Mouse (Mus musculus): ENCODE data around the gene Faim2. TPM values are rescaled to one million over a fixed set of nuclear protein-coding genes. Genes with fewer than 3 reads are reported as not detected.

Faim2 gene
- polyA plus RNA-seq, 1 experiment from 2014 or later = 0.41 TPM

DNA sequence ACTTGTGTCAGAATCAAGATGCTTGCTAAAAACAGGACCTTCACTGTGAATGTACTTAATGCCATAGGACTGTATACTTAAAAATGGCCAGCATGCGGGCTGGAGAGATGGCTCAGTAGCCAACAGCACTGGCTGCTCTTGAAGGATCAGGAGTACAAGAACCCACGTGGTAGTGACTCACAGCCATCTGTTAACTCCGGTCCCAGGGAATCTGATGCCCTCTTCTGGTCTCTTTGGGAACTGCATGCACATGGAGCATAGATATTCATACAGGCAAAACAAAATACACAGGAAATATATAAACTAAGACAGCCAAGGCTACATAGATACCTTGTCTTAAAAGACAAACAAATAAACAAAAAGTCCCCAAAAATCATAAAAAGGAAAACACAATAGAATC lies 58.9 kb downstream of the Faim2 start:
- H3K4me1 ChIP-seq (replicated peaks; ENCODE audit: control insufficient read depth, insufficient read depth, low read length) = peaks cover 10% of the 10 kb centered on the region
- H3K4me3 ChIP-seq (ENCODE audit: low read depth, low read length) = no peak overlapping the region
- no peak overlapping the region for H3K27ac ChIP-seq (ENCODE audit: low read depth)
- DNase-seq (ENCODE audit: low spot score) (peak; percentile 83), ATAC-seq (replicated peaks; ENCODE audit: low FRiP score, low TSS enrichment, low read depth) (no peak)
- H3K9me3 ChIP-seq (ENCODE audit: control insufficient read depth, low read length) = no peaks in the 10 kb centered on the region
- peaks cover 11% of the 10 kb centered on the region; the same call in 1 of the 2 replicates for H3K36me3 ChIP-seq (ENCODE audit: control insufficient read depth, insufficient read depth, low read length)
- H3K9ac ChIP-seq (ENCODE audit: low read length) = no peak overlapping the region
- no peak overlapping the region for H3K4me2 ChIP-seq (ENCODE audit: low read length)
- no peaks in the 10 kb centered on the region for H3K27me3 ChIP-seq (replicated peaks; ENCODE audit: control insufficient read depth, insufficient read depth, low read length)
- 39% methylated on average over 3 of the region's 3 CpGs for WGBS

DNA sequence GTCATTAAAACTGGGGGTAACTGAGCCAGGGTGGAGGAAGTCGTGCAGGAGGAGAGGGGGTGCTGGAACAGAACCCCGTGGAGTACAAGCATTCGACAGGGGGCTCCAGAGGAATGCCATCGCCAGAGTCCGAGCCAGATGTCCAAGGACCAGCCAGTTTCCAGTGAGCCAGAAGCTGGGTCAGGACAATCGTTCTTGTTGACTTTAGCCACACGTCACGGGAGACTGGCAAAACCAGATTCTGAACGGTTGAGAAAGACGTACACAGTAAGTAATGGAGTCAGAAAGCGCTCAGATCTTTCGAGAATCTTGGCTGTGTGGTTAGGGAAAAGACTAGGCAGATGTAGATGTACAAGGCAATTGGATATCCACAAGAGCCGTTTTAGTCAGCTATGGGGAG lies 64.8 kb downstream of the Faim2 start:
- no peak for ATAC-seq (replicated peaks; ENCODE audit: low FRiP score, low TSS enrichment, low read depth)
- no peak overlapping the region for H3K4me2 ChIP-seq (ENCODE audit: low read length)
- no peak overlapping the region for H3K9ac ChIP-seq (ENCODE audit: low read length)
- no peak overlapping the region for H3K4me3 ChIP-seq (ENCODE audit: low read depth, low read length)
- 61% methylated on average over 13 of the region's 13 CpGs for WGBS
- no peaks in the 10 kb centered on the region for H3K9me3 ChIP-seq (ENCODE audit: control insufficient read depth, low read length)
- H3K36me3 ChIP-seq (ENCODE audit: control insufficient read depth, insufficient read depth, low read length) = no peaks in the 10 kb centered on the region
- no peak overlapping the region for H3K27ac ChIP-seq (ENCODE audit: low read depth)
- no peak for DNase-seq (ENCODE audit: low spot score)
- H3K4me1 ChIP-seq (replicated peaks; ENCODE audit: control insufficient read depth, insufficient read depth, low read length) = peaks cover 6% of the 10 kb centered on the region; the same call in 1 of the 2 replicates
- no peaks in the 10 kb centered on the region for H3K27me3 ChIP-seq (replicated peaks; ENCODE audit: control insufficient read depth, insufficient read depth, low read length)

DNA sequence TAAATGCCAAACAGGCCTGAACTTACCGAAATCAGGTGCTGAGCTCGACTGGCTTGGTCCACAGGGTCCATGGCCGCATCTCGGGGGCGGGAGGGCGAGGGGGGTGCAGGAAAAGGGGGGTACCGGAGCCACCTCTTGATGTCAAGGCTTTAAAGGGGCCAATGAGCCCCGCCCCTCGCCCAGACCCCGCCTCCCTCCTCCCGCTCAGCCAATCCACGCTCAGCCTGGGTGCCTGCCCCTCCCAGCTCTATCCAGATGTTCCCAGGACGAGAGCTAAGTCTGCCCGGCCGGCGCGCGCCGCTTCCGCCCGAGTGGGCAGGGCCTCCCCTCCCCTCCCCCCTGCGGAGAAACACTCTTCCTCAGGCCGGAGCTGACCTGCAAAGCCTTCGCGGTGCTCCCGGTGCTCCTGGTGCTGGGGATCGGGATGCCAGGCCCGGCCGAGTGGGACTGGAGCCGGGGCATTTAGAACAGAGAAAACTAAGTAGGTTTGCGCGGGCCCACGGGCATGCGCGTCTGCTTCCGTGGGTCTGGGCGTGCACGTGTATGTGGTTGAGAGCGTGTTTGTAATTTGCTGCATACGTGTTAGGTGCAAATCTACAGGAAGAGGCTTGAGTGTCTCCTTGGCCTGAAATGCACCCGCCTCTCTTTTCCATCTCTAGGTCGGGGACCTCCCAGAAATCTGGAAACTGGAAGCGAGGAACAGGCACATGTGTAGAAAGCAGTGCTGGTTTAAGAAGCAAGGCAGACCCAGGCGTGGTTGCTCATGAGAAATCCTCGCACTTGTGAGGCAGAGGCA lies 70.2 kb downstream of the Faim2 start, which contains the start of gene Nckap5l:
Gene Nckap5l (minus strand): TSS at position 143 of the 796 bp plus-strand sequence.
- Histone ChIP-seq H3K27ac (ENCODE audit: low read depth) (peak within 1 kb of the TSS; percentile 88), H3K4me2 (ENCODE audit: low read length) (peak within 1 kb of the TSS; percentile 79)

DNA sequence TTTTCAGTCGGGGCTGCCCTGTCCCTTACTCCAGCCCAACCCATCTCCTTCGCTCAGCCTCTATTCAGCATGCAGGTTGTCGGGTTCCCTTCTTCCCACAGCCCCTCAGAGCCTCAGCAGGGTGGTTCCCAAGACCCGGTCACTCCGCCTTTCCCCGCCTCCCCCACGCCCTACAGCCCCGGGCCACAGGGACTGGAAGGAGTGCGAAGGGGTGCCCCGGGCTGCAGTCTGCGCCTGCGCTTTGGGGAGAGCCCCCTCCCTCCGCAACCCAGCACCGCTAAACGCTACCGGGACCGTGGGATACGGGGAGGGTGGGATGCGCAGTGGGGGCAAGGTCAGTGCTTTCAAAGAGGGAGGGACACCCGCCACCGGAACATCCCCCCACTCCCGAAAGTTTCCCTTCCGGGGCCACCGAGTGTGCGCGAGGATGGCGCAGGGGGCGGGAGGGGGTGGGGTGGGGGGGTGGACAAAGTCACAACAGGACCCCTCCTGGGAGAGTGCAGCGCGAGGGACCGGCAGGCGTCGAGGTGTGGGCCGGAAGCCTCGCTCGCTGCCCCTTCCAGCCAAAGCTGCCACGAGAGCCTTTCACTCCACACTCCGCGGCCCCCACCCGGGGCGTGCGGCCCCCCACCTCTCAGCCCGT lies 70.9 kb downstream of the Faim2 start:
- Histone ChIP-seq H3K9me3 (ENCODE audit: control insufficient read depth, low read length) (no peaks in the 10 kb centered on the region), H3K27me3 (replicated peaks; ENCODE audit: control insufficient read depth, insufficient read depth, low read length) (no peaks in the 10 kb centered on the region), H3K9ac (ENCODE audit: low read length) (peak overlapping the region; percentile 73), H3K4me1 (replicated peaks; ENCODE audit: control insufficient read depth, insufficient read depth, low read length) (peaks cover 18% of the 10 kb centered on the region), H3K4me2 (ENCODE audit: low read length) (peak overlapping the region; percentile 79), H3K36me3 (ENCODE audit: control insufficient read depth, insufficient read depth, low read length) (peaks cover 10% of the 10 kb centered on the region; the same call in 1 of the 2 replicates), H3K4me3 (ENCODE audit: low read depth, low read length) (peak overlapping the region; percentile 71), H3K27ac (ENCODE audit: low read depth) (peak overlapping the region; percentile 88)
- ATAC-seq (replicated peaks; ENCODE audit: low FRiP score, low TSS enrichment, low read depth) (peak; percentile 74), DNase-seq (ENCODE audit: low spot score) (peak; percentile 77)
- under 1% methylated on average over 43 of the region's 43 CpGs for WGBS

More for the DNA sequence above, 70.2 kb downstream of the Faim2 start, which contains the start of gene Nckap5l:
- Histone ChIP-seq H3K4me3 (ENCODE audit: low read depth, low read length) (peak within 1 kb of the TSS; percentile 71), H3K9me3 (ENCODE audit: control insufficient read depth, low read length) (no peaks in the 10 kb centered on the region), H3K36me3 (ENCODE audit: control insufficient read depth, insufficient read depth, low read length) (peaks cover 5% of the 10 kb centered on the region; the same call in 1 of the 2 replicates), H3K9ac (ENCODE audit: low read length) (peak within 1 kb of the TSS; percentile 73), H3K27me3 (replicated peaks; ENCODE audit: control insufficient read depth, insufficient read depth, low read length) (no peaks in the 10 kb centered on the region), H3K4me1 (replicated peaks; ENCODE audit: control insufficient read depth, insufficient read depth, low read length) (peaks cover 18% of the 10 kb centered on the region)
- DNase-seq (ENCODE audit: low spot score) (peak; percentile 96), ATAC-seq (replicated peaks; ENCODE audit: low FRiP score, low TSS enrichment, low read depth) (peak; percentile 97)
- WGBS = 1% methylated on average over 43 of the region's 45 CpGs

DNA sequence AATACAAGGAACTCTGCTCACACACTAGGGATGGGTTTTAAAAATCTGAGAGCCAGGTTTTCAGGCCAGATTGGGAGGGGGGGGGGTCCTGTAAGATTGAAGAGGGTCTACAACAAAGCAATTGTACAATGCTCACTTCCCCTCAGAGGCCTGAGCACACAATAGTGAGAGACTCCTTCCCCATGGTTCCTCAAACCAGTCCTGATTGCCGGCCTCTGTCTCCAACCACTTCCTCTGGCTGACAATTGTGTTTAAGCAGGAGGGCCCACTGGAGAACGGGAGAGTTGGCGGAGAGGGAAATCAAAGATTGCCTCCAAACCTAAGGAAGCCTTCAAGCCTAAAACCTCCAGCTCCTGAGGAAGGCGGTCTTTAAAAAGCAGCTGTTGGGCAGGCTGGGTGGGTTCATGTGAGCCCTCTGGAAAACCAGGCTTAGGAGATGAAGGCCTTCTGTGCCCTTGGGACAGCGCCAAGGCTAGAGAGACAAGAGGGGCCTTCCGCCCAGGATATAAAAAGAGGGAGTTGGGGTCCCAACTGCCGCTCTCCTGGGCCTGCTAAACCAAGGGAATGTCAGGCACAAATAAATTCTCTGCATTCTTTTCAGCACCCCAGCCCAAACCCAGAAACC lies 71.5 kb downstream of the Faim2 start:
- peak overlapping the region; percentile 79 for H3K4me2 ChIP-seq (ENCODE audit: low read length)
- H3K27ac ChIP-seq (ENCODE audit: low read depth) = peak overlapping the region; percentile 88
- peaks cover 11% of the 10 kb centered on the region; the same call in 1 of the 2 replicates for H3K36me3 ChIP-seq (ENCODE audit: control insufficient read depth, insufficient read depth, low read length)
- peak overlapping the region; percentile 73 for H3K9ac ChIP-seq (ENCODE audit: low read length)
- no peaks in the 10 kb centered on the region for H3K9me3 ChIP-seq (ENCODE audit: control insufficient read depth, low read length)
- peak overlapping the region; percentile 71 for H3K4me3 ChIP-seq (ENCODE audit: low read depth, low read length)
- no peaks in the 10 kb centered on the region for H3K27me3 ChIP-seq (replicated peaks; ENCODE audit: control insufficient read depth, insufficient read depth, low read length)
- DNase-seq (ENCODE audit: low spot score) (peak; percentile 61), ATAC-seq (replicated peaks; ENCODE audit: low FRiP score, low TSS enrichment, low read depth) (no peak)
- peaks cover 21% of the 10 kb centered on the region for H3K4me1 ChIP-seq (replicated peaks; ENCODE audit: control insufficient read depth, insufficient read depth, low read length)
- 27% methylated on average over 7 of the region's 7 CpGs for WGBS

DNA sequence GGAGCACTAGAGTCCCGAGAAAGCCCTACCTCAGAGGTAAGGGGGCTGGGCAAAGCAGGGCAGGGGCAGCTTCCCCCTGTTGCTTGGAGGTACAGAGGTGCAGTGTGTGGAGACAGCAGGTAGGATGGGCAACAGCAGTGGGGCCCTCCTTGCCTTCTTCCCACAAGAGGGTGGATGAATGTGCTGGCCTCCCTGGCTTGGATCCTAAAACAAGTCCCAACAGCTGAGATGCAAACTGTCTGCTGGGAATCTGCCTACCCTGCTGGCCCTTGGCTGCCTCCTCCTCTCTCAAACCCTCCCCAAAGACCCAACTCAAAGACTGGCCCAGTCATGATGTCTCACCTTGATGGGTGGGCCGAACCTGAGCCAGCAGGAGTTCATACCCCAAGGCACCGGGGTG lies 72.5 kb downstream of the Faim2 start:
- no peak overlapping the region for H3K4me2 ChIP-seq (ENCODE audit: low read length)
- DNase-seq (ENCODE audit: low spot score) (no peak), ATAC-seq (replicated peaks; ENCODE audit: low FRiP score, low TSS enrichment, low read depth) (no peak)
- no peak overlapping the region for H3K4me3 ChIP-seq (ENCODE audit: low read depth, low read length)
- H3K36me3 ChIP-seq (ENCODE audit: control insufficient read depth, insufficient read depth, low read length) = peaks cover 11% of the 10 kb centered on the region; the same call in 1 of the 2 replicates
- H3K9me3 ChIP-seq (ENCODE audit: control insufficient read depth, low read length) = no peaks in the 10 kb centered on the region
- H3K27me3 ChIP-seq (replicated peaks; ENCODE audit: control insufficient read depth, insufficient read depth, low read length) = no peaks in the 10 kb centered on the region
- no peak overlapping the region for H3K9ac ChIP-seq (ENCODE audit: low read length)
- no peak overlapping the region for H3K27ac ChIP-seq (ENCODE audit: low read depth)
- peaks cover 22% of the 10 kb centered on the region for H3K4me1 ChIP-seq (replicated peaks; ENCODE audit: control insufficient read depth, insufficient read depth, low read length)
- 89% methylated on average over 3 of the region's 3 CpGs for WGBS

DNA sequence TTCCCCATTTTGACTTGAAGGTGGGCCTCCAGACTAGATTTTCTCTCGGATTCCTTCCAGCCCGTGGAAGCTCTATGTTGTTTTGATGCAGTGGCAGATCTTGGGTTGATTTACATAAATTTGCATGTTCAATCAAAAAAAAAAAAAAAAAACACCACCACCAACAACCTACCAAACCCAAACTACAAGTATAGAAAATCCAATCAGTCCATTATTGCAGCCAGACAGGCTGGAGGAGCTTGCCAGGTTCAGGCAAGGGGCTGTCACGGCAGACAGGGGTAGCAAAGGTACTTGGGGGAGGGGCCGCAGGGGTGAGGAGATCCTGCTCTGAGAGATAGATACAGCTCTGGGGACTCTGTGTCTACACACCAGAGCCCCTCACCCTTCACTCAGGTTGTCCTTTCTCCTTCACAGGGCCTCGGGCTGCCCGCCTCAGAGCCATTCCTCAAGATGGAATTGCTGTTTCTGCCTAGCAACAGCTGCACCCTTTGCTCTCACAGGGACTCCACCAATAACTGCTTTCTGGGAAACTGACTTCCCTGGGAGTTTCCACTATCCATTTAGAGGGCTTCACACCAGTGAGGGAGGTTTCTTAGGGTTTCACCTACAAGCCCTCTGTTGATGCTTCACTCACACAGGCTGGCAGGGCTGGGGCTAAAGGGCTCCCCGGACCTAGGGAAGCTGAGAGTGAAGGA lies 73.2 kb downstream of the Faim2 start:
- ATAC-seq (replicated peaks; ENCODE audit: low FRiP score, low TSS enrichment, low read depth) = no peak
- Histone ChIP-seq H3K4me3 (ENCODE audit: low read depth, low read length) (no peak overlapping the region), H3K27ac (ENCODE audit: low read depth) (no peak overlapping the region), H3K4me2 (ENCODE audit: low read length) (no peak overlapping the region), H3K27me3 (replicated peaks; ENCODE audit: control insufficient read depth, insufficient read depth, low read length) (no peaks in the 10 kb centered on the region), H3K9ac (ENCODE audit: low read length) (no peak overlapping the region), H3K36me3 (ENCODE audit: control insufficient read depth, insufficient read depth, low read length) (peaks cover 11% of the 10 kb centered on the region; the same call in 1 of the 2 replicates), H3K4me1 (replicated peaks; ENCODE audit: control insufficient read depth, insufficient read depth, low read length) (peaks cover 26% of the 10 kb centered on the region), H3K9me3 (ENCODE audit: control insufficient read depth, low read length) (no peaks in the 10 kb centered on the region)
- WGBS = 87% methylated on average over 7 of the region's 7 CpGs
- DNase-seq (ENCODE audit: low spot score) = no peak

Data from intestine, embryonic 14.5 days (tissue).